Mouse (Mus musculus): ENCODE measurements around the gene Agap2. TPM values are rescaled to one million over a fixed set of nuclear protein-coding genes. Genes with fewer than 3 reads are reported as not detected.

The Agap2 gene
- polyA plus RNA-seq, 1 experiment from 2014 or later: 0.04 TPM

DNA sequence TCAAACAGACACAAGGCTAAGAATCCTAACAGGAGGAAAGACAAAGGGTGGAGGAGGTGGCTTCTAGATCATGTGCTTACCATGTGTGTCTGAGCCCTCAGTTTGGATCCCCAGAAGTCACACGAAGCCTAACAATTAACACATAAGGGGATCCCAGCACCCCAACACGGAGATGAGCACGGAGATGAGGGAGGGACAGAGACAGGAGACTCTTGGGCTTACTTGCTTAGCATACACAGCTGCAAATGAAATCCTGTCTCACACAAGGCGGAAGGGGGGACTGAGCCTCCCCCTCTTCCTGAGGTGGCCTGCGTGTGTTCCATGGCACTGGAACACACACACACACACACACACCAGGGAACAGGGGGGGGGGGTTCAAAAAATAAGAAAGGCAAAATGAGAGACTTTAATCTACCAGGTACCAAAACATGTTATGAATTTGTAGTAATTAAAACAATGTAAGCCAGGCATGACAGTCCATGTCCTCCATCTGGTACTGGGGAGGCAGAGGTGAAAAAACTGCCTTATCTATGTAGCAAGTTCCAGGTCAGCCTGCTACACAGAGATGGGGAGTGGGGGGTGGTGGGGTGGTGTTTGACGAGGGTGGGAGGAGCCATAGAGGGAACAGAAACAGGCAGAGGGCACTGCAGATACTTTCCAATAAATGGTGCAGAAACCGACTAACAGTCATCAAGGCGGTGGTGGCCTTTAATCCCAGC, 60.2 kb downstream of the Agap2 start:
- TF ChIP-seq CTCF (IDR thresholded peaks at IDR 0.05; ENCODE audit: low read depth): no peak
- TF ChIP-seq EP300 (optimal IDR thresholded peaks at IDR 0.05): no peak
- no peak for ATAC-seq (ENCODE audit: low FRiP score, low TSS enrichment)
- Histone ChIP-seq H3K4me3 (ENCODE audit: low read depth, low read length) (no peak overlapping the region), H3K4me2 (replicated peaks; ENCODE audit: low read depth) (no peak overlapping the region), H3K9me3 (ENCODE audit: control insufficient read depth, low read length) (no peaks in the 10 kb centered on the region), H3K4me1 (replicated peaks; ENCODE audit: control insufficient read depth, insufficient read depth) (no peaks in the 10 kb centered on the region), H3K36me3 (ENCODE audit: control insufficient read depth, insufficient read depth, low read length) (no peaks in the 10 kb centered on the region), H3K27ac (replicated peaks) (no peak overlapping the region), H3K9ac (ENCODE audit: low read length) (no peak overlapping the region), H3K27me3 (ENCODE audit: control insufficient read depth, insufficient read depth, low read length) (no peaks in the 10 kb centered on the region)
- DNase-seq (ENCODE audit: low spot score): no peak
- WGBS: 41% methylated on average over 8 of the region's 8 CpGs

DNA sequence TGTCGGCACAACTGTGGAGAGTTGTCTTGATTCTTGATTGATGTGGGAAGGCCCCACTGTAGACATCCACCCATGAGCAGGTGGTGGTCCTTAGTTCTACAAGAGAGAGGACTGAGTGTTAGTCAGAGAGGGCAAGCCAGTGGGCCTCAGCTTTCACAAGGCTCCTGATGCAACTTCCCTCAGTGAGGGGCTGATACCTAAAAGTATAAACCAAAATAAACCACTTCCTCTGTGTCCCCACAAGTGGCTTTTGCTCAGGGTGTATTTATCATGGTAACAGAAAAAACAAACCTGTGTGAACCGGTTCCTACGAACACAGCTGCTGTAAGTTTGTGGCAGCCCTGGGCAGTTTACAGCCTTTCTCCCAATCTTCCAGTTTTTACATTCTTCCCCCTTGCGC, 61.4 kb downstream of the Agap2 start:
- H3K9me3 ChIP-seq (ENCODE audit: control insufficient read depth, low read length): no peaks in the 10 kb centered on the region
- H3K36me3 ChIP-seq (ENCODE audit: control insufficient read depth, insufficient read depth, low read length): no peaks in the 10 kb centered on the region
- H3K27ac ChIP-seq (replicated peaks): 0 out of 2 replicates have a peak overlapping the region, but pooled peaks have one; percentile 30
- no peak for TF ChIP-seq CTCF (IDR thresholded peaks at IDR 0.05; ENCODE audit: low read depth)
- no peak for TF ChIP-seq EP300 (optimal IDR thresholded peaks at IDR 0.05)
- H3K27me3 ChIP-seq (ENCODE audit: control insufficient read depth, insufficient read depth, low read length): no peaks in the 10 kb centered on the region
- no peak for ATAC-seq (ENCODE audit: low FRiP score, low TSS enrichment)
- WGBS: 55% methylated on average over 4 of the region's 4 CpGs
- no peak for DNase-seq (ENCODE audit: low spot score)
- H3K4me2 ChIP-seq (replicated peaks; ENCODE audit: low read depth): no peak overlapping the region
- H3K4me3 ChIP-seq (ENCODE audit: low read depth, low read length): no peak overlapping the region
- H3K4me1 ChIP-seq (replicated peaks; ENCODE audit: control insufficient read depth, insufficient read depth): no peaks in the 10 kb centered on the region
- H3K9ac ChIP-seq (ENCODE audit: low read length): no peak overlapping the region

DNA sequence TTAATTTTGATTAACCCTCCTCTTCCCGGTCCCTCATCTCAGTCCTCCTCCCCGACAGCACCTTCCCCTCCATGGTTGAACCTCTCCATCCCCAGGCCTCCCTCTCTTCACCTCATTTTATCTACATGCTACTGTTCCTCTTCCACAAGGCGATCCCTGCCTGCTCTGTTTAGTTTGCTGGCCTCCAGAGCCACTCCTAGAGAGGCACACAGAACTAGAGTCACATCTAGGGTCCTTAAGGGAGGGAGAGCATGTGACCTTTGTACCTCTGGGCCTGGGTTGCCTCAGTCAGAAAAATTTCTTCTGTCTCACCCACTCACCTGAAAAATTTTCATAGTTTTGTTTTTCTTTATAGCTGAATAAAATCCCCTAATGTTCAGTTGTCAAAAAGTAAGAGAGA, 62.8 kb downstream of the Agap2 start:
- H3K9ac ChIP-seq (ENCODE audit: low read length): no peak overlapping the region
- H3K36me3 ChIP-seq (ENCODE audit: control insufficient read depth, insufficient read depth, low read length): no peaks in the 10 kb centered on the region
- H3K4me1 ChIP-seq (replicated peaks; ENCODE audit: control insufficient read depth, insufficient read depth): no peaks in the 10 kb centered on the region
- DNase-seq (ENCODE audit: low spot score): no peak
- 59% methylated on average over 3 of the region's 3 CpGs for WGBS
- H3K9me3 ChIP-seq (ENCODE audit: control insufficient read depth, low read length): no peaks in the 10 kb centered on the region
- H3K27ac ChIP-seq (replicated peaks): 0 out of 2 replicates have a peak overlapping the region, but pooled peaks have one; percentile 19
- H3K27me3 ChIP-seq (ENCODE audit: control insufficient read depth, insufficient read depth, low read length): no peaks in the 10 kb centered on the region
- no peak overlapping the region for H3K4me2 ChIP-seq (replicated peaks; ENCODE audit: low read depth)
- H3K4me3 ChIP-seq (ENCODE audit: low read depth, low read length): no peak overlapping the region
- no peak for ATAC-seq (ENCODE audit: low FRiP score, low TSS enrichment)
- TF ChIP-seq CTCF (IDR thresholded peaks at IDR 0.05; ENCODE audit: low read depth) (no peak), EP300 (optimal IDR thresholded peaks at IDR 0.05) (no peak)

DNA sequence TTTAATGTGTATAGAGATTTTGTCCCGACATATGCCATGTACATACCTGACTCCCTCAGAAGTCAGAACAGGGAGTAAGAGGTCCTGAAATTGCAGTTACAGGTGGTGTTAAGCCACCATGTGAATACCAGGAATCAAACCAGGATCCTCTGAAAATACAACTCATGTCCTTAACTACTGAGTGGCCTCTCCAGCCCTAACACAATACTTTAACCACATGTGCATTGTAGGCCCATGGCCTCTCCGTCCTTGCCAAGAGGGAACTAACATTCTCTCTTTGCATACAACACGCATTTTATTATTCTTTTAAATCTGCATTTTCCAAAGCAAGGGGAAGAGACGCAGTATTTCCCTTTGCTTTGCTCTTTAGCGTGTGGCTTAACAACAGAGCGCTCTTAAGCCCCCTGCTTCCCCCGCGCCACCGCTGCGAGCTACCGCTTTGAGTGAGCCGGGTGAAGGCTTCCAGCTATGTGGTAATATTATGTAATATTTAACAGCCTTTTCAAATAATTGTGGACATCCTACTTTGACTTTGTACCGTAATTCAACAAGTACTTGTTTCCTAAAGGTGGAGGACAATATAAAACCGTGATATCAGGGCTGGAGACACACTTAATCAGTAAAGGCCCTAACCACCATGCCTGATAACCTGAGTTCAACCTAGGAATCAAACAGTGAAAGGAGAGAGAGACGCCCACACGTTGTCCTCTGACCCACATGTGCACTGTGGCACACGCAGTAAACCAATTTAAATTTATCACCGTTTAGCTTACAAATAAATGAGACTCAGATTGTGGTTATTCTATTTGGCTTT, 63.5 kb downstream of the Agap2 start:
- peak; percentile 69 for DNase-seq (ENCODE audit: low spot score)
- ATAC-seq (ENCODE audit: low FRiP score, low TSS enrichment): peak; percentile 90

DNA sequence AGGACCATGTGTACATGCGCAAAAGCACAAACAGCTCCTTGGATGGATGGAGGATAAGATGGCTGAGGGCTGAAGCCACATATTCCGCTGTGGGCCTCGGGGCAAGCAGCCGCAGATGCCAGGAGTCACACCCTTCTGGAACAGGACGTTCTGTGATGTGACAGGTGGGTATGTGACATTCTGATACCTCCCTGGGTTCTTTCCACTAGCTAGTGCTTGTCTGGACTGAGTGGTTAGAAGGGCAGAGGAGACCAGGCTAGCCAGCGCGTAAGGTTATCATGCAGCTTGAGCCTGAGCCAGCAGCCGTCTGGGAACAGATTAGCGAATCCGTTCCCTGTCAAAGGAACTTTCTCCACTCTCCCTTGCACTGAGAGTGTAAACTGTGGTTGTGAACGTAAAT, 65.9 kb downstream of the Agap2 start:
- no peak overlapping the region for H3K4me2 ChIP-seq (replicated peaks; ENCODE audit: low read depth)
- H3K36me3 ChIP-seq (ENCODE audit: control insufficient read depth, insufficient read depth, low read length): no peaks in the 10 kb centered on the region
- H3K4me3 ChIP-seq (ENCODE audit: low read depth, low read length): no peak overlapping the region
- H3K4me1 ChIP-seq (replicated peaks; ENCODE audit: control insufficient read depth, insufficient read depth): no peaks in the 10 kb centered on the region
- DNase-seq (ENCODE audit: low spot score) (no peak), ATAC-seq (ENCODE audit: low FRiP score, low TSS enrichment) (no peak)
- TF ChIP-seq EP300 (optimal IDR thresholded peaks at IDR 0.05) (no peak), CTCF (IDR thresholded peaks at IDR 0.05; ENCODE audit: low read depth) (no peak)
- WGBS: 67% methylated on average over 11 of the region's 11 CpGs
- no peaks in the 10 kb centered on the region for H3K9me3 ChIP-seq (ENCODE audit: control insufficient read depth, low read length)
- H3K27ac ChIP-seq (replicated peaks): no peak overlapping the region
- H3K27me3 ChIP-seq (ENCODE audit: control insufficient read depth, insufficient read depth, low read length): no peaks in the 10 kb centered on the region
- H3K9ac ChIP-seq (ENCODE audit: low read length): no peak overlapping the region

More for the DNA sequence above, 63.5 kb downstream of the Agap2 start:
- H3K27ac ChIP-seq (replicated peaks): 0 out of 2 replicates have a peak overlapping the region, but pooled peaks have one; percentile 19
- no peak for TF ChIP-seq EP300 (optimal IDR thresholded peaks at IDR 0.05)
- no peak for TF ChIP-seq CTCF (IDR thresholded peaks at IDR 0.05; ENCODE audit: low read depth)
- no peaks in the 10 kb centered on the region for H3K27me3 ChIP-seq (ENCODE audit: control insufficient read depth, insufficient read depth, low read length)
- H3K4me1 ChIP-seq (replicated peaks; ENCODE audit: control insufficient read depth, insufficient read depth): no peaks in the 10 kb centered on the region
- H3K9ac ChIP-seq (ENCODE audit: low read length): no peak overlapping the region
- no peak overlapping the region for H3K4me3 ChIP-seq (ENCODE audit: low read depth, low read length)
- no peaks in the 10 kb centered on the region for H3K36me3 ChIP-seq (ENCODE audit: control insufficient read depth, insufficient read depth, low read length)
- H3K4me2 ChIP-seq (replicated peaks; ENCODE audit: low read depth): no peak overlapping the region
- H3K9me3 ChIP-seq (ENCODE audit: control insufficient read depth, low read length): no peaks in the 10 kb centered on the region
- WGBS: 66% methylated on average over 18 of the region's 18 CpGs

DNA sequence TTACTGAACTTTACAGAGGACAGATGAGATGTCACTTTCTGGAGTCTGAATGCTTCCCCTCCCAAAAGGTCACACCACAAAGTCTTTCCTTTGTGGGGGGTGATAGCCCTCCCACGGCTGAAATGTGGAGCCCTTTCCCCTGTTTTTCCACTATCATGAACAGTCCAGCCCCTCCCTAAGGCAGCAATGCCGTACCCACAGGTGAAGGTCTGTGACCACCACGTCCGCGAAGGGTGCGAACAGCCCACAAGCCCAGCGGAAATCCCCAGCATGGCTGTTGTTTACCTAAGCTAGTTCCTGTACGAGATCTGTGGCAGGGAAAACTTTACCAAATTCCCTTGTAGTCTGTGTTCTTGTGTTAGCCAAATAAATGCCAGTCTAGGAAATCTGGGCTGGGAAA, 66.4 kb downstream of the Agap2 start:
- no peak for ATAC-seq (ENCODE audit: low FRiP score, low TSS enrichment)
- DNase-seq (ENCODE audit: low spot score): no peak
- no peaks in the 10 kb centered on the region for H3K9me3 ChIP-seq (ENCODE audit: control insufficient read depth, low read length)
- WGBS: 58% methylated on average over 8 of the region's 8 CpGs
- H3K4me1 ChIP-seq (replicated peaks; ENCODE audit: control insufficient read depth, insufficient read depth): no peaks in the 10 kb centered on the region
- H3K4me3 ChIP-seq (ENCODE audit: low read depth, low read length): no peak overlapping the region
- H3K9ac ChIP-seq (ENCODE audit: low read length): no peak overlapping the region
- H3K36me3 ChIP-seq (ENCODE audit: control insufficient read depth, insufficient read depth, low read length): no peaks in the 10 kb centered on the region
- H3K4me2 ChIP-seq (replicated peaks; ENCODE audit: low read depth): no peak overlapping the region
- H3K27me3 ChIP-seq (ENCODE audit: control insufficient read depth, insufficient read depth, low read length): no peaks in the 10 kb centered on the region
- TF ChIP-seq EP300 (optimal IDR thresholded peaks at IDR 0.05) (no peak), CTCF (IDR thresholded peaks at IDR 0.05; ENCODE audit: low read depth) (no peak)
- H3K27ac ChIP-seq (replicated peaks): no peak overlapping the region

Other genes starting within 250 kb of the Agap2 start
- gene Atp23, start 173.9 kb upstream of the Agap2 start, polyA plus RNA-seq (2015; fragmentation: Nextera tagmentation; extraction: Ambion mirVana): 9.1 and 10.3 TPM in 2 replicates
- gene Ctdsp2, start 96.6 kb upstream of the Agap2 start, polyA plus RNA-seq (2015; fragmentation: Nextera tagmentation; extraction: Ambion mirVana): 29.1 and 33.0 TPM in 2 replicates
- gene Avil, start 74.6 kb upstream of the Agap2 start, polyA plus RNA-seq (2015; fragmentation: Nextera tagmentation; extraction: Ambion mirVana): 10.7 and 12.3 TPM in 2 replicates
- 58.9 and 61.3 TPM in 2 replicates for gene Tsfm, start 44.4 kb upstream of the Agap2 start, polyA plus RNA-seq (2015; fragmentation: Nextera tagmentation; extraction: Ambion mirVana)
- gene Mettl1, start 33.9 kb upstream of the Agap2 start, polyA plus RNA-seq (2015; fragmentation: Nextera tagmentation; extraction: Ambion mirVana): 32.4 and 36.8 TPM in 2 replicates
- gene Eef1akmt3, start 33.8 kb upstream of the Agap2 start, polyA plus RNA-seq (2015; fragmentation: Nextera tagmentation; extraction: Ambion mirVana): 1.2 and 1.3 TPM in 2 replicates
- gene Cyp27b1, start 27.0 kb upstream of the Agap2 start, polyA plus RNA-seq (2015; fragmentation: Nextera tagmentation; extraction: Ambion mirVana): 0.13 TPM in 1 of 2 replicates, not detected in the other
- gene March9, start 15.1 kb upstream of the Agap2 start, polyA plus RNA-seq (2015; fragmentation: Nextera tagmentation; extraction: Ambion mirVana): 0.75 and 0.81 TPM in 2 replicates
- 469 and 472 TPM in 2 replicates for gene Cdk4, start 11.8 kb upstream of the Agap2 start, polyA plus RNA-seq (2015; fragmentation: Nextera tagmentation; extraction: Ambion mirVana)
- 82.8 and 87.7 TPM in 2 replicates for gene Tspan31, start 5.0 kb upstream of the Agap2 start, polyA plus RNA-seq (2015; fragmentation: Nextera tagmentation; extraction: Ambion mirVana)
- gene Os9, start 45.8 kb downstream of the Agap2 start, polyA plus RNA-seq (2015; fragmentation: Nextera tagmentation; extraction: Ambion mirVana): 81.9 and 82.0 TPM in 2 replicates
- gene B4galnt1, start 89.9 kb downstream of the Agap2 start, polyA plus RNA-seq (2015; fragmentation: Nextera tagmentation; extraction: Ambion mirVana): 45.9 and 65.4 TPM in 2 replicates
- gene Slc26a10, start 105.4 kb downstream of the Agap2 start, polyA plus RNA-seq (2015; fragmentation: Nextera tagmentation; extraction: Ambion mirVana): 0.70 and 0.76 TPM in 2 replicates
- gene Arhgef25, start 114.8 kb downstream of the Agap2 start, polyA plus RNA-seq (2015; fragmentation: Nextera tagmentation; extraction: Ambion mirVana): 25.3 and 29.7 TPM in 2 replicates
- 27.8 and 32.9 TPM in 2 replicates for gene Dtx3, start 120.4 kb downstream of the Agap2 start, polyA plus RNA-seq (2015; fragmentation: Nextera tagmentation; extraction: Ambion mirVana)
- 23.2 and 26.0 TPM in 2 replicates for gene Pip4k2c, start 136.3 kb downstream of the Agap2 start, polyA plus RNA-seq (2015; fragmentation: Nextera tagmentation; extraction: Ambion mirVana)
- gene Kif5a, start 188.1 kb downstream of the Agap2 start, polyA plus RNA-seq (2015; fragmentation: Nextera tagmentation; extraction: Ambion mirVana): 2.2 and 2.3 TPM in 2 replicates
- gene Dctn2, start 191.1 kb downstream of the Agap2 start, polyA plus RNA-seq (2015; fragmentation: Nextera tagmentation; extraction: Ambion mirVana): 134 and 147 TPM in 2 replicates
- gene Mbd6, start 213.7 kb downstream of the Agap2 start, polyA plus RNA-seq (2015; fragmentation: Nextera tagmentation; extraction: Ambion mirVana): 8.5 and 8.9 TPM in 2 replicates
- gene Mars, start 236.5 kb downstream of the Agap2 start, polyA plus RNA-seq (2015; fragmentation: Nextera tagmentation; extraction: Ambion mirVana): 66.6 and 70.4 TPM in 2 replicates
- gene Arhgap9, start 246.7 kb downstream of the Agap2 start, polyA plus RNA-seq (2015; fragmentation: Nextera tagmentation; extraction: Ambion mirVana): 5.2 and 5.7 TPM in 2 replicates

All from stomach, postnatal 0 days (tissue).